Mouse (Mus musculus) adrenal gland, adult (tissue): ENCODE measurements around the gene Gjd3.

ENCODE experiments used
- DNase-seq, 2 experiments: peaks; one replicate each; pipeline ENCODE4 v3.0.0; 2022 to 2023; ENCODE audit warnings: low spot score in 1 of 2; ENCODE audit not compliant: inconsistent age in 2 of 2

Gene Gjd3

DNA sequence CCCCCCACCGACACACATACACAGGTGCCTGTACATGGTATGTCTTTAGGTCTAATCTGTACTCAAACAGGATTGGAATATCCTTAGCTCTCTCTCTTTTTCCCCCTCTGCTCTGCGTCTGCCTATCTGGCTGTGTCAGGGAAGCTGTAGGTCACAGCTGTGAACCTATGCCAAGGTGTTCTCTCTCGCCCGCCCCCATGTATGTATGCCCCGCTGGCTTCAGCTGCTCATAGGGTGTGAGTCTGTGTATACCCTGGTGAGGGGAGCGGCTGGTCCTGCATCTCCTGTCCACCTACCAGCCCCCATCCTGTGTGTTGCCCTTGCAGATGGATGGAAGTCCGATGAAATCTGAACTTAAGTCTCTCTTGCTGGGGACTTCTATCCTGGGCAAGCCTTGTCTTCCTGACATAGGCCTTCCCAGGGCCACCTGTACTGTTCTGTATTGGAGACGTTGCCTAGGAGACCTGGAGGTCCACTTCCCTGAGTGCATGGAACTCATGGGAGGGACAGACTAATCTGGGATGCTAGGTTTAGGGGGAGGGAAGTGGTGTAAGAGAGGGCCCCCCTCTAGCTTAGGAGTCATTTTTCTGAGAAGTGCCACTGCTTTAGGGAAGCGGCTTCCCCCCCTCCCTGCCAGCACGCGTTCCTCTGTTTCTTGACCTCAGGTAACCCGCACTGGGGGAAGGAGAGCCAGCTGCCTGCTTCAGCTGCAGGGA, 33.4 kb downstream of the Gjd3 start:
- DNase-seq, result peak in 1 of 2 experiments; percentile 59

DNA sequence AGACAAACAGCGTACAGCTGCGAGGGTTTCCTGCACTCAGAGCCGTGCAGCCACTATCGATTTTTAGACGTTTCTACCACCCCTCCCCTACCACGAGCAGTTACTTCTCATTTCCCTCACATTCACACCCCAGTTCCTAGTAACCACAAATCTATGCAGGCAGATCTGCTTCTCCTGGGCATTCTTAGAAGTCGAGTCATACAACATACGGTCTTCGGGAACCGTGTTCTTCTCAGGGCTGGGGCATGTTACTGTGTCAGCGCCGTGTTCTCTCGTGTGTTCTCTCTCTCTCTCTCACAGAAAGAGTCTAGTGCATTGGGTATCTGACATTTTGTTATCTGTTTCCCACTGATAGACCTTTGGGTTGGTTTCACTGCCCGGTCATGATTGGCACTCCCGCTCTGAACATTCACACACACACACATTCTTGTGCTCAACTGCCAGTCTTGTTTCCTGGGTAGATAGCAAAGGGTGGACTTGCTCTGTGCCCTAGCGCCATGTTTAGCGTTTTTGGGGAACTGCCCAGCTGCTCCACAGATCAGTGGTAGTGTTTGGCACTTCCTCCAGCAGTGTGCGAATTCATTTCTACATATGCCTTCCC, 34.7 kb downstream of the Gjd3 start:
- DNase-seq, result peak in 1 of 2 experiments; percentile 55

DNA sequence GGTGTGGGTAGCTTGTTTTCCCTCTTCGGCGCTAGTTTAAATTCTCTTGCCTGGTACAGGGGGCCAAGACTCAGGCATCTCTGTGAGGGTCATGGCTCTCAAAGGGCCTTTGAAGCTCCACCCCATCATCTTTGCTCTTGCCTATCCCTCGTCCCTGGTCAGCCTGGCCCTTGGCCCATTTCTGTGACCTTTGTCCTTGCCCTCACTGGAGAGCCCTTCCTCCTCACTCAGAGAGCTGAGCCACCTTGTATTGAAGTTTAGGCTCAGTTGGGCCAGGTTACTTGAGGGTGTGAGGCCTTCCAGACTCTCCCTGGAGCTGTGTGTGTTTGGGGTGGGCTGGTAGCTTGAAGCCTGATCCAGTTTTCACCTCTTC, 37.2 kb downstream of the Gjd3 start:
- peak in 1 of 2 experiments; percentile 87 for DNase-seq

DNA sequence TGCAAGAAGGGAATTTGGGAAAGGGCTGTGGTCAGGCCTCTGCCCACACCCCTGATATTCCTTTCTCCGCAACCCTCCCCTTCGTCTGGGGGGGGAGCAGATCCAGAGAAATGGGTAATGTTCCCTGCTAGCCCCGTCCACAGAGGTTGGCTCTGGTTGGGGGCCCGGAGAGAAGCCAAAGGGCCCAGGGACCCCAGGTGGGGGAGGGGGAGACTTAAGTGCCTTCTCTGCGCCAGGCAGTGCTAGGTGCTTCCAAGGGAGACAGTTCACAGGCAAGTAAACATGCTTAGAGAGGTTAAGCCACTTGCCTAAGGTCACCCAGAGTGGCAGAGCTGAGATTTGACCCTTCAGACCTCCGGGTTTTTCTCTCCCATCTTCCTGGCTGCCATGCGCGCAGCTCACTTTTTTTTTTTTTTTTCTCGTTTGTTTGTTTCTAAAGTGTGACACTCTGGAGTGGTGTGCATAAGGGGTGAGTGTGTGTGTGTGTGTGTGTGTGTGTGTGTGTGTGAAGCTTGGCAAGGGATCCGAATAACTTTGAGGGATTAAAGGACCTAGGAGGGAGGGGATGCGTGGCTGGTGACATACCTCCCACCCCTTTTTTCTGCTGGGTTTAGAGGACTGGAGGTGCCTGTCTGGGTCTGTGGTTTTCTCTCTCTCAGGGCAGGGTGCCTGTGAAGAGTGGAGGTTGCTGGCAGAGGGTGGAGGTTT, 37.8 kb downstream of the Gjd3 start:
- peak in 1 of 2 experiments; percentile 57 for DNase-seq

DNA sequence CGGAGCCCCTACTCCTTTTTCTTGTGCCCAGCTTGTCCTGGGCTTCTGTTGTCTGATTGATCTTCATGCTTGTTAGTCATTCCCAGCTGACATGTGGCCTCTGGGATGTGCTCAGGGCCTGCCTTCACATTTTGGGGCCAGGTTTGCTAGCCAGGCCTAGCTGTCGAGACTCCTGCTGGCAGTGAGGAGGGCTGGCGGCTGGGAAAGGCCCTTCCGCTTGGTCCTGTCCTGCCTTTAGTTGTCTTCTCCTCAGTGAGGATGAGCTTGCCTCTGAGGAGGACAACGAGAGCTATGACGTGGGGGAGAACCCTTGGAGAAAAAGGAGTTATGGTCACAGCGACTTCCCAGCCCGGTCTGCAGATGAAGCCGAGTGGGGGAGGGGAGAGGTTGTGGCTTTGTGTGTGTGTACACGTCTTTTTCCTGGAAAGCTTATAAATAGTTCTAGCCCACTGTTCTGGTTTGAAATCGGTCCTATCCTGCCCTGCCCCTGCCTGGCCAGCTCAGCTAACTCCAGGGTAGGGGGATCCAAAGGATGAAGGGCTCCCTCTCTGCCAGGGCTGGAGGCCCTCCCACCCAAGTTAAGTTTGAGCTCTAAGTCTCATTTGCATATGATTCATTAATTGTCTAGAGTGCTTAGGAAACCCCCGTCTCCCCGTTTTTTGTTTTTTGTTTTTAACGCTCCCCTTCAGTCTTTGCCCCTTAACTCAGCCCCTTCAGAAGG, 38.9 kb downstream of the Gjd3 start:
- peak in 1 of 2 experiments; percentile 55 for DNase-seq

DNA sequence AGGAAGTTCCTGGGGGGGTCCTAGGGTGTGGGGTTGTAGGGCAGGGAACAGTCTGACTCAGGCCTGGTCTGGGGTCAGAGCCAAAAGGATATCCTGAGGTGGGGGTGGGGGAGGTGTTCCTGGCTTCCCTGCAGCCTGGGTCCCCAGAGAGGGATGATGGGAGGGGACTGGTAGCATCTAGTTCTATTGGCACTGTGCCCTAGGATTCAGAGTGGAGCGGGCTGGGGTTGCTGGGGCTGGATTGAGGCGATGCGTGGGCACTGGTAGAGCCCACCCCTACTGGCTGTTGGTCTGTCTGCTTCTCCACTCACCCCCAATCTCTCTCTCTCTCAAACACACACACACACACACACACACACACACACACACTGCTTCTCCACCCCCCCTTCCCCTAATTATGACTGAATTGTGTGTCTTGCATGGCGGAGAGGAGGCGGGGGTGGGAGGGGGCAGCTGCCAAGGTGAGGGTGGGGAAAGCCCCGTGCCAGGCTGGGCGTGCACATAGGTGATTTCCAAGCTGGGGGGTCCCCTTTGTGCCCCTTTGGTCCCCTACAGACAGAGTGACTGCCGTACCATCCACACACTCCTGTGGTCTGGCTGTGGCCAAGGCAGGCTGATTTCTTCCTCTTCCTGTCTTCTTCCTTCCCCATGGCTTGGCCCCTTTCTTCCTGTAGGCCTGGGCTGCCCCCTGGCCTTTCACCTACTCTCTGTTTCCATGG, 39.7 kb downstream of the Gjd3 start:
- peak; percentile 55 to 62 for DNase-seq

DNA sequence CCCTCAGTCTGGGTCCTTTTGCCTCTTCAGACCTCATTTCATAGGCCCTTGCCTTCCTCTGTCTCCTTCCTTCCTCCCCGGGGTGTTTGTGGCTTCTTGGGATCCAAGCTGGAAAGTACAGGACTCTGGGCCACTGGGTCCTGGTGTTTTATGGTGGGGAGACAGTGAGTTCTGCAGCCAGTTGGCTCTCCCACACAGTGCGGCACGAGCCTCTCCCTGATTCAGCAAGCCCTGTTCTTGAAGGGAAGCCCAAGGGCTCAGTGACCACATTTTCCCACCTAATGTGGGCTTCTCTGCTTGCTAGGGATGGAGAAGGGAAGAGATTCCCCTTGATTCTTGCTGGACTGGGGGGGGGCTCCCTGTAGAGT, 40.3 kb downstream of the Gjd3 start:
- DNase-seq, result peak in 1 of 2 experiments; percentile 52

DNA sequence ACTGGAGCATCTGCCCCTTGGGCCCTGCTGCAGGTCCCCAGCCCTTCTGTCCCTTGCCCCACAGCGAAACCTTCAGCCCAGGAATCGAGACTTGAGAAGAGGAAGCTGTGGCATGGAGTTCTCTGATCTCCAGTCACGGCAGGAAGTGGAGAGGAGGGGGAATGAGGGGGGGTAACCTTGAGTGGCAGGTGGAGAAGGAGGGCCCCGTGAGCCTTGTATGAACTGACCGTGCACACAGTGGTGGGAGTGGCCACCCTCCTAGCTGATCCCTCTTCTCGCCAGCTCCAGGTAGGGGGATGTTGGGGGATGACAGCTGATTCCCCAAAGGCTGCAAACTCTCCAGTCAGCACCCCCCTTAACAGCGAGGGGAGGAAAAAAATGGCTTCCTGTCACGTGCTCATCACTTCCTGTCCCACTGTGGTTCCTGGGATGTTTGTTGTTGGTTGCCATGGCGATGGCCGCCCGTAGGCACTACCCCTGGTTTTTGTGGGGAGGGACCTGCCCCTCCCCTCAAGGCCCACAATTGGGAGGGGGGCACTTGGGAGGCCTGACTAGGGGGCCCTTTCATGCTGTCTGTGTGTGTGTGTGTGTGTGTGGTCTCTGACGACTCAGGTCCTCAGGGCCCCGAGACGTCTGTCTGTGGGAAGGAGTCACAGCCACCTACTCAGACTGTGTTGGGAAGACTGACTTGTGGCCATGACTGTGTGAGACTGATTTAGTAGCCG, 40.8 kb downstream of the Gjd3 start:
- peak; percentile 87 to 95 for DNase-seq

DNA sequence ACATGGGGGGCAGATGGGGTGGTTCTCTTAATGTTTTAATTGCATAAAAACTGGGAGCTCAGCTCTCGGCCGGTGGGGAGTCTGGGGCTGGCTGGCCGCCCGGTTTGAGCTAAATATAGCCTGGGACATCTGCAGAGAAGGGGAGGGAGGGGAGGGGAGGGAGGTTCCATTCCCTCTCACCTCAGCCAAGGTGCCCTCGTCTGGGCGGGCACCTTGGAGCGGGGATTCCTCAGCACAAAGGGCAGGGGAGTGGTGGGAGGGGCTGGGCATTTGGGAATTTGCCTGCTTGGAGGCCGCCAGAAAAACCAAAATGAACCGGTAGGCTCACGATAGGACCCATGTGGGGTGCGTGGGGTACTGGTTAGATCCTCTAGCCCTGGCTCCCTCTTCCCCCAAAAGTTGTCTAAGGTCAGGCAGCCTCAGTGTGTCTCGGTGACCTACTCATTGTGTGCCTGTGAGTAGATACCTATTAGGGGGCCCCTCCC, 41.4 kb downstream of the Gjd3 start:
- DNase-seq, result peak; percentile 61 to 82

DNA sequence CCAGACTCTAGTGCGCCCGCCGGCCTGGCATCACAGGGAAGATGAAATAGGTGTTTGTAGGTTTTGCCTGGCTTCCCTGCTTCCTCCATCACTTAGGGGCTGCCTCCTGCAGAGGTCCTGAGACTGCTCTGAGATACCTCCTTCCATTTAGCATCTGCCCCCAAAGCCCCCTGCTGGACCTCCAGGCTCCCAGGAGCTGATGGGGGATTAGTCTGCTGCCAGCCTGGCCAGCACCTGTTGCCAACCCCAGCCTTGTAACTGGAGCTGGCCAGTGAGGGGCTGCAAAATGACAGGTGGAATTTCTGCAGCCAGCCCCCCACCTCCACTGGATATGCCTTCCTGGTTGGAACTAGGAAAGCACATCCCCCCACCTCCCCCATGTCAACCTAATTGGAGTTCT, 42.0 kb downstream of the Gjd3 start:
- peak in 1 of 2 experiments; percentile 27 for DNase-seq

DNA sequence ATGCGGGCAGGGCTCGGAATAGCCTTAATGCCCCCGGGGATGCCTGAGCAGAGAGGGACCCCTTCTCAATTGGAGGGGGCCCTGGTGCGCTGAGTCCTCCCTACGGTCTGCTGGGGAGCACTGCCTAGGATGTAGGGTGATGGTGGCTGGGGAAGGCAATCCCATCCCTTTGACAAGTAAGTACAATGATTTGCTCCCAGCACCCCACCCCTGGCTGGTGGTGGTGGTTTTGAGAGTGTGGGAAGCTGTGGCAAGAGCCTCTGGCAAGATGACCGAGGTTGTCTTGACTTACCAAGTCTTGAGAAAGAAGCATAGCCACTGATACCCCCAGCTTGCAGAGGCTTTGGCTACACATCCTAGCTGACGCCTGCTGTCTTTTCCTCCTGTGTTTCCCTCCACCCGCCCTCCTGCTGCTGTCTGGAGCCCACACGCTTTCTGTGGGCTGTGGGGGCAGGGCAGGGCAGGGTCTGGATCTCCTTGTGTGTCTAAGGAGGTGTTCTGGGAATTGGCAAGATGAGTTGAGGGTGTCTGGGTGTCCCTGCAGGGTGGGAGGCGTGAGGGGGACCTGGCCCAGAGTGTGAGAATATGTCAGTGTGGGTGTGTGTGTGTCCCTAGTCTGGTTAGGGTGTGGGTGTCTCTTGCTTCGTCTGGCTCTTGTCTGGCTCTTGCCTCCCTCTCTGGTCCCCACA, 42.7 kb downstream of the Gjd3 start:
- peak; percentile 36 to 65 for DNase-seq

DNA sequence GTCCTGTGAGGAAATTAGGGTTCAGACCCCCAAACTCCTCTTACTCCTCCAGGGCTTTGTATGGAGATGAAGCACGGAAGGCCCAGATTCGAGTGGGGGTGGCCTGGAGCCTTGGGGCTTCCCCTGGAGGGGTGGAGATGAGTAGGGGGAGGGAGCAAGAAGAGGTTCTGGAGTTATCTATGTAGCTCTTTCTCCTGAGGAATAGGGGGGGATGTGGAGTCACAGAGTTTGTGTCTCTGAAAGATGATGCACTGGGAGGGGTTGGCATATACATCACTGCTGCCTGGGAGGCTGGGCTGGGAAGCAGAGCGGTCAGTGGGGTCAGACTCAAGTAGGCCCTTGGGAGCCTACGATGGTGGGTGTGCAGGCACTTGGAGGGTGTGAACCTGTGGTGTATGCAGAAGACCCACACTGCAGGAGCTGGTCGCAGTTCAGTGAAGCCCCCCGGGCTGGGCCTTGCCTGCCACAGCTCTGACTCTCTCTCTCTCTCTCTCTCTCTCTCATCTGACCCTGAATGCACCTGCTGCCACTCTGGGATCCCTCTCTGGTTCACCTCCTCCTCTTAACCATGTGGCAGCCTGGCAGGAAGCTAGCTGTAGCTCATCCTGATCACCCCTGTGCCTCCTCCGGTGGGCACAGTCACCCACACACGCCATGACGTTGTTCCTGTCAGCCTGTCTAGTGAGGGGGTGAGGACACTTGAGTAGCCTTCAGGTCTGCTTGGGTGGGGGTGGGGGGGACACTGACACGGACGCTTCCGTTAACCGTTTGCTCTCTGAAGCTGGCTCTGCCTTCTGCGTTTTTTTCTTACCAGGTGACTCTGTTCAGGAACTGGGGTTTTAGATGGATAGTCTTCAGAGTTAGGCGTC, 43.5 kb downstream of the Gjd3 start:
- DNase-seq, result peak; percentile 41 to 65

DNA sequence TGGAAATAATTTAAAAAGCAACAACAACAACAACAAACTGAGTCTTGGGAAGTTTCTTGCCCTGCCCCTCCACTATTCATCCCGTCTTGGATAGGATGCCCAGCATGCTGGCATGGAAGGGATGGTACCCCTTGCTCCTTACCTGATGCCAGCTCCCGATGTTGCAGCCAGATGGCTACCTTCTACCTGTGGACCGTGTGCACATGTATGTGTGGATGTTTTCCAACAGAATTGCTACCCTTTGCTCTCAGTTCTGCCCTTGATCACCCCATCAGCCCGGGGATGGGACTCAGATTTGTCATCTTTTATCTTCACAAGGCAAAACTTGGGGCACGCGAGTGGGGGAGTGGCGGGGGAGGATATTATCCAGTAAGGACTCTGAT, 44.1 kb downstream of the Gjd3 start:
- no peak for DNase-seq

DNA sequence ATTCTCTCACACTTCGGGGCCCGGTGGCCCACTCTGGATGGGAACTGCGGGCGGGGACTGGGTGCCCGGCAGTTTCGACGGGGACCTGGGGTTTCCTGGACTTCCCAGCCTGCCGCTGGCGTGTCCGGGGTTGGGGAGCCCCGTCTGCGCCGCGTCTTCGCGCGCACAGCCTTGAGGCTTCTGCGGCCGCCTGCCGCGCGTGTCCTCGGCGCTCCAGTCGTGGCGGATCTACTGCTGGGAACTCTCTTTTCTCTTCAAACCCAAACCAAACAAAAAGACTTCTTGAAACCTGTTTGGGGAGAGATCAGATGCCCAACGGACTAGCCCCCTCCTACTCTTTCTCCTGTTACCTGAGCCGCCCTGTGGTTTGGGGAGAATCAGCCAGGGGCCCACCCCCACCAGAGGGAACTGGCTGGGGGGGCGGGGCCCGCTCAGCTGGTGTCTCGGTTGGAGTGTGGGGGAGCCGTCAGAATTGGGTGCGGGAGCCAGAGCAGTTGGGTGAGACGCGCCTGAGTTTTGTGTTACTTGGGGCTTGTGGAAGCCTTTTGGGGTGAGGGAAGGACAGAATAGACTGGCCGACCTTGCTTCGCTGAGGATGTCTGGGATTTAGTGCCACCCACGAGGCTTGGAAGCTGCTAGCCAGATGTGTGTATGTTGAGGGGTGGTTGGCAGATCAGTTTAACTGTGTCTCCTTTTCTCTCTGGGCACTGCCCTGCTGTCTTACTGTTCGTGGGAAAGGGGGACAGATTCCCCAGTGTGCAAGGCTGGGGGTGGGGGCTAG, 44.7 kb downstream of the Gjd3 start:
- DNase-seq, result peak in 1 of 2 experiments; percentile 77

DNA sequence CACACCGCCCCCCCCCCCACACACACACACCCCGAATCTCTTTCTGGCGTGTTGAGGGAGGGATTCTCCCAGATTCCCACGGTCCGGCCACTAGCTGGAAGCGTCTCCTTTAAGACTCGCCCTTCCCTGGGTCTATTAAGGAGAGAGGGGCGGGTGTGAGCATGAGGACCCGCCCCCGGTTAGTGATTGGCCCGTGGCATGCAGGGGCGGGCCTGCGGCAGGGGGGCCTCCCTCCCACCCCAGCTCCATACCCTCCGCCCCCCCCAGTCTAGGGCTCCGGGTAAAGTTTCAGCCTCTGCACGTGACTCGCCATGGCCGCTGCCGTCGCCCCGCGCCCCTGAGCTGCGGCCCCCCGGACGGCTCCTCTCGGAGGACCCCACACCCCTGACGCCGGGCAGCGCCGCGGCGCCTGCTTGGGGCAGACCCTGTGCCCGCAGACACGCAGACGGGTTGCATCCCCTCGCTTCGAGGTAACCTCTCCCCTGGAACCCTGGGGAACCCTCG, 45.4 kb downstream of the Gjd3 start:
- DNase-seq, result peak; percentile 94 to 97

DNA sequence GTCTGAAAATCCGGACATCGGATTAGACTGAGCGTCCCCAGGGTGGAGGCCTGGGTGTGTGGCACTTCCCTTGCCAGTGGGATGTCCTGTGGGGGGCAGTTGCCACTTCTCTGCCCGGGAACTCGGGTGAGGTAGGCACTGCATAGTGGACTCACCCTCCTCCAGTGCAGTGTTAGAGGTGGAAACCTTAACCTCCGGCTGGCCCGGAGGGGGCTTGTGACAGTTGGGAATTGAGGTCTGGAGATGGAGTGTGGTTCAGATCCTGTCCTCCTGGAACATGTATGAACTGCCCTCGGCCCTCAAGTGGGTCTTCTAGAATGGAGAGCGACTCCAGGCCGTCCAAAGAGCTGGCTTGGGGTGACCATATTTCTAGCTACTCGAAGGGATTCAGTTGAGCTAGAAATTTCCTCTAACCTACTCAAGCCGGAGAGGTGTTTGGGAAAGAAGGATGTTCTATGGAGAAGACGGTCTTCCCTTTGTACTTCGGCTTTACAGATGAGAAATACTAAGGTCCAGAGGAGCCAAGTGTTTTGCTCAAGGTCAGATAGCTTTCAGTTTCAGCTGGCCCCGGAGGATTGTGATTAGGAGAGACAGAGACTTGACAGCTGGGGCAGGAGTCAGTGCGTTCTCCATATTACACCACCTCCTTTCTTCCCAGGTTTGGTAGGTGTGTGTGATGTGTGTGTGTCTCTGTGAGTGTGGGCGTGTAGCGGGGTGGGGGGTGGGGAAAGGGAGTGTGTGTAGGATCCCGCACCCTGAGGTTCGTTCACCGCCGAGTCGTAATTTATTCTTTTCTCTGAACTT, 46.0 kb downstream of the Gjd3 start:
- DNase-seq, result peak; percentile 62 to 92

DNA sequence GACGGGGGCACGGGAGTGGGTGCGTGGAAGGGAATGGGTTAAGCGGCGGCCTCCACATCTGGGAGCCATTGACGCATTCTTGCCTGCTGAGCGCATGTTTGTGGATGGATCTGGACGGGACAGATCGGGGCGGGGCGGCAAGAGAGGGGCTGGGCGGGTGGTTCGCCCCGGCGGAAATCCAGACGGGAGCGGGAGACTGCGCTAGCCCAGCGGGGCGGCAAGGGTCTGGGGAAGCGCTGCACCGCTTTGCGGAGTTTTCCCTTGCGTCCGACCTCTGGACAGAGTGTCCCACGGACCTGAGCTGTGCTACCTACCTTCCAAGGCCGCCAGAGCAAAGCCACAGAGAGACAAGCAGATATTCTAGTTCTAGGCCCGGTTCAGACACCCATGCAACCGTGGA, 46.6 kb downstream of the Gjd3 start:
- DNase-seq, result peak in 1 of 2 experiments; percentile 84
